Mouse (Mus musculus) liver, postnatal 0 days (tissue): ENCODE data around the gene Gps1.

Source experiments
- CTCF ChIP-seq: sonication (generic); IDR thresholded peaks from 2 replicates; pipeline ENCODE4 v1.5.1; 2016; ENCODE audit warnings: antibody characterized with exemption, low read depth
- EP300 ChIP-seq: IDR thresholded peaks from 2 replicates; pipeline ENCODE4 v1.6.1; 2016; ENCODE audit warnings: antibody characterized with exemption, low read depth, mild to moderate bottlenecking

DNA sequence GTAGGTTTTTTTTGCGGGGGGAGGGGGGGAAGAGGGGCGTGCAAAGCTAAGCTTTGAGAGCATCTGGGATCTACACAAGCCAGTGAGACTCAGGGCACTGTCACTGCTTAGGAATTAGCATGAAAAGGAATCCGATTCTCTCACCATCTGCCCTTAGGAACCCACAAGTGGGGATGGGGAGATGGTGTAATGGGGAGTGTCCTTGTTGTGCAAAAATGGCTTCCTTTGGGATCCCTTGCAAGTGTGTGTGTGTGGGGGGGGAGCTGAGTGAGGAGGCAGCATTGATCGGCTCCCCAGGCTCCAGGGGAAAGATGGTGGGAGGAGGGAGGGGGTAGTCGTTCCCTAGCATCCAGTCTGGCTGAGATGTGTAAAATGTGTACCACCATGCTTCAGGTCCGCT, 6.9 kb upstream of the Gps1 start:
- TF ChIP-seq CTCF (no peak), EP300 (no peak)
